Mouse (Mus musculus) urinary bladder, postnatal 36 days (tissue): ENCODE data around the gene Son.
A peak's percentile ranks its signal among the peaks of the same experiment; 100 is the strongest.

ENCODE experiments used
- DNase-seq, 2 experiments: peaks; one replicate each; pipeline ENCODE4 v3.0.0; 2022; ENCODE audit warnings: low spot score in 2 of 2, mixed read lengths in 1 of 2

Son gene

DNA sequence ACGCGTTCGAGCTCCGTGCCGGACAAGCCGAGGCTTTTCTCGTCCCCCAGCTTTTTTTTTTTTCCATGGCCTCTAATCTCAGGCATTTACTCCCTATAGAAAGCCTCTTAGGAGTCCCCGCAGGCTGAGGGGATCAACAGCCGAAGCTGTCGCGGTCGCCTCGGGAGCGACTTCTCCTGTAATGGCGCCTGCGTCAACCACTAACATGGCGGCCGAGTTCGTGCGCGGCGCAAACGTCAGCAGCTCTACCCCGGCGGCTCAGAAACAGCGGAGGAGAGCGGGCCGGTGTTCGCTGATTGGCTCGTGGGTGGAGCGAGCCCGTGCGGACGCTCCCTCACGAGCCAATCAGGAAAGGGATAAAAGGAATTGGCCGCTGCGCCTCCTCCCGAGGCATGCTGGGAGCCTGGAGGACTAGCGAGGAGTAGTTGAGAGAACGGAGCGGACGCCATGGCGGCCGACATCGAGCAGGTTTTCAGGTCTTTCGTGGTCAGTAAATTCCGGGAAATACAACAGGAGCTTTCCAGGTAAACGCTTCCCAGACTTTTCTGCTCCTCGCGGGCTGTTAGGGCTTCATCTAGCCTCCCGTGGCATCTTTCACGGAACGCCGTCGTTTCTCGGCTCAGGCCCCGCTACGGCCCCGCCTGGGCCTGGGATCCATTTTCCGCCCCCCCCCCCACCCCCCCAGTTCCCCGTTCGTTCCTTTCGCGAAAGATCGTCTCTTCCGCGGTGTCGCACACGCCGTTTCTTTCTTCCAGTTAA lies at the start of gene Son:
TSS of gene Son (plus strand) at position 46 of the 759 bp plus-strand sequence.
- peak; percentile 85 to 97 for DNase-seq

DNA sequence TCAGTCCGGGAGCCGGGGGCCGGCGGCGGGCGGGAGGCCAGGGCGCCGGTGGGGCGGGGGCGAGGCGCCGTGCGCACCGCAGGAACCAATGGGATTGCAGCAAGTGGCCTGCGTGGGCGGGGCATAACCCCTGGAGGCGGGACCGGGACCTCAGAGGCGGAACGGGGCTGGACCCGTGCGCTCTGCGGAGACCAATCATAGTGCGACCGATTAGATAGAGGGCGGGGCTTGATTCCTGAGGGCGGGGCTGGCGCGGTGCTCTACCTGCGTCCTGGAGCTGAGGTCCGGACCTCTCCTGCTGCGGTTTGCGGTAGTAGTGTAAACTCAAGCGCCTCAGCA lies 49.7 kb upstream of the Son start, which contains the start of gene Tmem50b:
TSS of gene Tmem50b (minus strand) at position 129 of the 339 bp plus-strand sequence.
- peak; percentile 99 for DNase-seq

DNA sequence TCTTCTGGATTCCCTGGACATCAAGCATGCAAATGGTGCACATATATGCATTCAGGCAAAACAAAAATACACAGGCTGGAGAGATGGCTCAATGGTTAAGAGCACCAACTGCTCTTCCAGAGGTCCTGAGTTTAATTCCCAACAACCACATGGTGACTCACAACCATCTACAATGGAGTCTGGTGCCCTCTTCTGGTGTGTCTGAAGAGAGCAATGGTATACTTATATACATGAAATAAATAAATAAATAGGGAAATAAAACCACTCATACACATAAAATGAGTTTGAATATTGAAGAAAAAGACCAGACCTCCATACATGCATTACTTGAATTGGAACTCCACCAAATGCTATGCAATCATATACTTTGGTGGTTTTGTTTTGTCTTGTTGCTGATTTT lies 48.1 kb upstream of the Son start:
- no peak for DNase-seq

- no peak for DNase-seq
These were observed 46.2 kb upstream of the Son start for GRCm38 (mm10) chr16:91601081-91601480.

GRCm38 (mm10) chr16:91601693-91602092 lies 45.6 kb upstream of the Son start:
- no peak for DNase-seq

- DNase-seq: no peak
These were observed 42.1 kb upstream of the Son start for GRCm38 (mm10) chr16:91605156-91605555.

DNA sequence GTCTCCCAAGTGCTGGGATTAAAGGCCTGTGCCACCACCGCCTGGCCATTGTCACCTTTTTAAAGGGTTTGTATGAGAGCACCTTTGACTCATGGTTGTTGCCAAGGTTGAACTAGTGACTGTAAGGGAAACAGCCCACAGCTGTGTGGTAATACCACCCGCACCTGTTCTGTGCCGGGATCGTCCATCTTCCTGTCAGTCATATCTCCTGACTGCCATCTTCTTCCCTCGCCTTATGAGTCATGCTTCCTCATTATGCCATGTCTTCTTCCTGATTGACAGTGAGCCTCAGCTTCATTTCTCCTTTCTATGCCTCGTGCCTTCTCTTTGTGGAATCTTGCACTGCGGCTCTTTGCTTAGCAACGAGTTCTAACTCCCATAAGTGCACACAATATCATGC lies 40.3 kb upstream of the Son start:
- no peak for DNase-seq

DNA sequence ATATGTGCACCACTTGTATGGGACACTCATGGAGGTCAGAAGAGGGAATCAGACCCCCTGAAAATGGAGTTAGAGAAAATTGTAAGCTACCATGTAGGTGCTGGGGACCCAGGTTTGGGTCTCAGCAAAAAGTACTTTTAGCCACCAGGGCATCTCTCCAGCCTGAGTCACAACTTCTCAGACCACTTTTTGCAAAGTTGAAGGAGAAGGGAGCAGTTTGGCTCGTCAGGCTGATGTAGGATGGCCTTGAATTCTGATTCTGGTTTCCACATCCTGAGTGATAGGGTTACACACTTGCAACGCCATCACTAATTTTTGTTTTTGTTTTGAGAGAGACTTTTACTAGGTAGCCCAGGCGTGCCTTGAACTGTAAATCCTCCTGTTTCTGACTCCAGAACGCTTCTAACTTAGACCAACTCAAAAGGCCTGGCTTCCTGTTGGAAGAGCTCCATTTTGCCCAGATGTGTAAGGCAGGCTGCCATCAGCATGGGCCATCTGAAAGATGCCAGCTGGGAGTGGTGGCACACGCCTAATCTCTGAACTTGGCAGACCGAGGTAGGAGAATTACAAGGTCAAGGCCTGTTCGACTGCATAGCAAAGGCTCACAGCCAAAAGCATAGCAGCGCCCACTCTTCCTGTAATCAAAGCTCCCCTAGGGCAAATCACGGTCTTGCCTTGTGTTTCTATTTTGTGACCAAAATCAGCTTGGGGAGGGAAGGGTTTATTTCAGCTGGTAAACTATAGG lies 37.6 kb upstream of the Son start:
- DNase-seq: peak; percentile 10 to 39

DNA sequence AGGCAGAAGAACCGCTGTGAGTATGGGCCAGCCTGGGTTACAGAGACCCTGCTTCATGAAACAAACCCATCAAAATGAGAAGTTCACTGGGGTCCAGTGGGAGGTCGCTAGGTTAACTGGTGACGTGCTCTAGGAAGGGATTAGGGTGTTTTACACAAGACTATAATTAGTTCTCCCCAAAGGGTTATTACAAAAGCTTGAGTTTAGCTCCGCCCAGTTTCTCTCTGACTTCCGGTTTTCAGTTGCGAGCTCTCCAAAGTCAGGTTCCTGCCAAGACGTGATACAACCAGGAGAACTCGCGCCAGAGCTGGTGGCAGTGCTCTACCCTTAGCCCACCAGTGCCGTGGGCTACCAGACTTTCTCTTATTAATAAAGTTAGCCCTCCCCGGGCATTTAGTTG lies 36.1 kb upstream of the Son start:
- DNase-seq: no peak

DNA sequence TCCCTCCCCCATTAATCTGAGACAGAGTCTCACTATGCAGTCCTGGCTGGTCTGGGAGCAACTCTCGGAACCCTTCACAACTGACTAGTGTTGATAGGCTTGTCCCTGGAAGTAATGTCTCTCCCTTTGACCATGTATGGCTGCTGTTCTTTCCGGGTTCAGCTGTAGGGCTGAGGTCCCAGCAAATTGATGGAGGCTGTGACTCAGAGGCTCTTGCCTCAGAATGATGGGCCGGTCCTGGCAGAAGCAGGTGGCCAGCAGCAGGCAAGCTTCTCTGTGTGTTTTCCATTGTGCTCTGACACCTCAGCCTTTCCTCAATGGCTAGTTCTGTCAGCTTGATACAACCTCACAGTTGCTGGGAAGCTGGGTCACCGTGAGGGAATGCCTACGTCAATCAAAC lies 34.8 kb upstream of the Son start:
- DNase-seq: no peak

- DNase-seq: no peak
These were observed 32.8 kb upstream of the Son start for GRCm38 (mm10) chr16:91614552-91614951.

DNA sequence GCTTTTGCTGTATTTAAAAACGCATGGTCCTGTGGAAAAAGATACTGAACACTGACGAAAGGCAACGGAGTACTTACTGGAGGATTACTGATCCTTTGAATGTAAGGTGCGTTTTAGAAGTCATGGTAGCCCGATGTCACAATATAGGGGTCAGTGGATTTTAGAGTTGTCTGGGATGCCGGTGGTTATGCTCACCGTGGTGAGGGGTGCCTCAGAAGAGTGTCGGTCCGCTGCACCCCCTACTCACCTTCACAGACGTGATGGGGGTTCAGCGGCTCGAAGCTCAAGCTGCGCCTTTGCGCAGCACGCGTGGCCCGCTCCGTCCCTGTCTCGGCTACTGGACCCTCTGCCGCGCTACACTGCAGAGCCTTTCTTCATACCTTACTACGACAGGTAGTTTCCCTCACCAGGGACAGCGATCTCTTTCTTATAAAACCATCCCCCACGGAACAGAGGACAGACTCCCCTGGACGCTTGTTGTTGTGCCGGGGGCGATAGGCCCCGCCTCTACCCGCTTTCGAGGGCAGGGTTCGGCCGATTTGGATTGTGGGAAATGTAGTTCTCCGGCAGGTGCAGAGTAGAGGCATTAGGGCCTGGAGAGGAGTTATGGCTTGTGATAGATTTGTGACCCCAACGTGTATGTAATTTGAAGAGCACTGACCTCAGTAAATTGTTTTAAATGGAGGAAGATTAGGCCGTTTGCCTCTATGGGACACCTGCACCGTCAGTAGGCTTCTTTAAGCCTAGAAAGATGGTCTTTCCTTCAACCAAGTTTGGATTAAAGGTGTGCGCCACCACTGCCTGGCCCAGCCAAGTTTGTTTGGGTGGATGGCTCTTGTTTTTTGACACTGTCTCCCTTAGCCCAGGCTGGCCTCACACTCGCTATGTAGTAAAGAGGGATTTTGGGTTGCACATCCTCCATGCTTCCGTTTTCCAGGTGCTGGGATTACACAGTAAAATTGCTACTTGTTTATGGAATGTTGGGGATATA lies 28.5 kb upstream of the Son start, which contains the start of gene Dnajc28:
TSS of gene Dnajc28 (minus strand) at position 516 of the 991 bp plus-strand sequence.
- peak; percentile 75 to 78 for DNase-seq

- no peak for DNase-seq
These were observed 27.1 kb upstream of the Son start for GRCm38 (mm10) chr16:91620185-91620584.

- no peak for DNase-seq
These were observed 26.3 kb upstream of the Son start for GRCm38 (mm10) chr16:91620991-91621390.

DNA sequence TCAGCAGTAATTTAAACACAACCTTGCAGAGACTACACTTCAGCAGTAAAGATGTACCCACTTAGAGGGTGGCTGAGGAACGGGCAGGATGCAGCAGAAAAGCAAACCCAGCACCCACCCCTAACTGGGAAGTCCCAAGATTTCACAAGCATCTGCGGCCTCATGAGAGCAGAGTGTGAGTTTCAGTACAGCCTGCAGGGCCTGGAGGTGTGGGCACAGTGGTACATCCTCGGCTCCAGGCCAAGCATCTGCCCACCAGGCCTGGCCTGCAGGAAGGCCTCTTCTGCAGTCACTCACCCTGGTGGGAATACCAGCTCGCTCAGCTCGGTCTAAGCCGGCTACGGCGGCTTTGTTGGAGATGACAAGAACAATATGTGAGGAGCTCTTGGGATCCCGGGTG lies 24.2 kb upstream of the Son start:
- no peak for DNase-seq

- no peak for DNase-seq
These were observed 19.5 kb upstream of the Son start for GRCm38 (mm10) chr16:91627831-91628230.

DNA sequence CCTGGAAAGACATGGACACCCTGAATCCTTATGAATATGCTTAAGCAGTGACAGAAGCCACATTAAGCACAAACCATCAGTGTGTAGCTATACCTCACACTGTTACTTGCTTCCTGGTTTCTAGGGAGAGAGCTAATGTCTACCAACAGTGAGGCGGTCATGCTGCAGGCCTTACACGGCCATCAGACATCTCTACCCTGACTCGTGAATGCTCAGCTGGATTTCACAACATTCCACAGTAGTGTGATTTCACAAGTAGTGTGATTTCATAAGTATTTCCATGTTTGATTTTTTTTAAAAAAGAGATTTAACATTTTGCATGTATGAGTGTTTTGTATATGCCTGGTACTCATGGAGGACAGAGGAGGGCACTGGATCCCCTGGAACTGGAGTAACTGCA lies 18.6 kb upstream of the Son start:
- no peak for DNase-seq

DNA sequence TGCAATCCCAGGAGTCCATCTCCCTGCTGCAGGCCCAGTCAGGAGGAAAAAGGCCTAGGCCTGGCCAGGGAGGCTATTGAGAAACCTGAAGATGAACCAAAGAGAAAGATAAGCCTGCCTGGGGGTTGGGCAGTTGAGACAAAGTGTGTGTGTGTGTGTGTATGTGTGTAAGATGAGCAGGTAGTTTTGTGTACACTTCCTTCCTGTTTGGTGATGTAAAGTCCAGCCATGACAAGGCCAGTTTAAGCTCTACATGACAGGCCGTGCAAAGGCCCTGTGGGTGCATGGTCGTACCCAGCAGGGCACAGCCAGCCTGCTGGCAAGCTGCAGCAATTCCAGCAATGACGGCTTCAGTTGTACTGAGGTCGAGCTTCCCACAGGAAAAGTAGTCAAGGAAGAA lies 17.6 kb upstream of the Son start:
- DNase-seq: no peak

DNA sequence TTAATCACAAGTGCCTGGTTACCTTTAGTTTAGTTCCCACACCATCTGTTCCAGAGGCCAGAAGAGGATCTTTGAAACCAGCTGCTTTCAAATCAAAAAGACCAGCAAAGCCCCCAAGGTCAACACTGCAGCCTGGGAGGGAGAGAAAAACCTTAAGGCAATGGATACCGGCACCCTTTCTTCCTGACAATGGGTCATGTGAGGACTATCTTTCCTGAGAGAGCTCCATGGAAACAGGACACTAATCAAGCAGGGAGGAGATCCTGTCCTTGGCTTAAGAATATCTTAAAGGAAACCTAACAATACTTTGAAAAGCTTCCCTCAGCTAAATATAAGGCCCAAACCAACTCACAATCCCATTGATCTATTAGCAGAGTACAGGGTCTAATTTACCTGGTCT lies 16.7 kb upstream of the Son start:
- no peak for DNase-seq

- no peak for DNase-seq
These were observed 14.9 kb upstream of the Son start for GRCm38 (mm10) chr16:91632439-91632838.

GRCm38 (mm10) chr16:91632940-91633339 lies 14.4 kb upstream of the Son start:
- DNase-seq: no peak

- no peak for DNase-seq
These were observed 13.7 kb upstream of the Son start for GRCm38 (mm10) chr16:91633641-91634040.
